Mouse (Mus musculus) cerebellum, postnatal 36 days (tissue): ENCODE measurements around the gene Thrb.

Experiments
- DNase-seq, 2 experiments: peaks; one replicate each; pipeline ENCODE4 v3.0.0; 2021 to 2022; ENCODE audit warnings: mixed read lengths in 2 of 2

Thrb gene

GRCm38 (mm10) chr14:17719494-17719893, 59.4 kb downstream of the Thrb start:
- no peak for DNase-seq

DNA sequence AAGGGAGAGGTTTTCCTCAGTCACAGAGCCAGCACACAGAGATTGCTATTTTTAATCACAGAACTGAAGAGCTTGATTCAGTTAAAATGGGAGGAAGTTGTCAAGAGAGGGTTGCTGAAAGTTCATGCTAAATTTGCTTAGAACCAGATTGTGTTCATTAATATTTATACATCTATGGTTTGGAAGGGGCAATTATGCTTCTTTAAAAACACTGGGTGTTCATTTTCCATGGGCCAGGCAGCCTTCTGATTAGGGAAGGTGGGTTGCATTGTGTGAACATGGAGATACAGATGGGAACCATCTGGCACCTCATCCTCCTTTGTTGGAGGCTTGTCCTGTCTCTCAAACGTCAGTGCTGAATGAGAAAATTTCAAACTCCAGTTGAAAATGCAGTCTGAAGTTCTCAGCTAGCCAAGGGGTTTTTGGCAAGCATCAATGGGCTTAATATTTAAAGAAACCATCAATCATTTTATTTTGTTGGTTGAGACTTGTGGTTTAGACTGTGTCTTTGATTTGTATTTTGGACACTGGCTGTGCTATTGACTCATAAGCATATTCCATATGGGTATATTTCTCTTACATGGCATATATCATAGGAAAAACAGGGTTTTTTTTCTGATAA, 62.9 kb downstream of the Thrb start:
- DNase-seq, result no peak

GRCm38 (mm10) chr14:17724577-17724976, 64.5 kb downstream of the Thrb start:
- DNase-seq, result no peak

DNA sequence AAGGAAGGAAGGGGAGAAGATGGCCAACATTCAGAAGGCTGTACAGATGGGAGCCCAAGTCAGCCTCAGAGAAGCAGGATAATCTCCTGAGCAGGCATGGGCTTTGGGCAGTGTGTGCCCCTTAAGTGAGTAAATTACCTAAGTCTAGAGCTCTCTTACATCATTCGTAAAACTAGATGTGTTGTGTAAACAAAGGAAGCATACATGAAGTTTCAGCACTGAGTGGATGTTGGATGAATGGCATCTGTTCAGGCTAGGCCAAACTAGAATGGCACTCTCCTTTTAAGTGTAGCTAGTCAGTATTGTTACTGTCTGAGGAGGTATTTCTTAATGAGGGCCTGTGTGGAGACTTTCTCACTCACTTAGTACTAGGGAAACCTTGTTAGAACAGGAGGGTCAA, 66.8 kb downstream of the Thrb start:
- DNase-seq, result no peak

DNA sequence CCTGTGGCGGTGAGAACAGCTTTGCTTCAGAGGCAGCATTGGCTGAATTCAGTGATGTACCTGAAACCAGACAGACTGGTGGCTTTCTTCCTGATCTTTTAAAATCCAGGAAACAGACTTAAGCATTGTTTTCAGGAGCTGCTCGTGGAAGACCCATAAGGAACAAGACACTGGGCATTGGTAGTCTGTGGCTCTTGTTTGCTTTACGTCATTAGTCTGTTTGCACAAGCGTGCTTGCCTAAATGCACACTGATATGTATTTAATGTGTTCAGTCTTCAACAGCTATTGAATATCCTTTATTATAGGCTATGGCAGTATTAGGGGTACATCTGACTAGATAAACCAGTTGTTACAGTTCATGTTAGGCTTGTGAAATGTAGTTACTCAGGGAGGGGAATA, 67.8 kb downstream of the Thrb start:
- DNase-seq, result no peak

DNA sequence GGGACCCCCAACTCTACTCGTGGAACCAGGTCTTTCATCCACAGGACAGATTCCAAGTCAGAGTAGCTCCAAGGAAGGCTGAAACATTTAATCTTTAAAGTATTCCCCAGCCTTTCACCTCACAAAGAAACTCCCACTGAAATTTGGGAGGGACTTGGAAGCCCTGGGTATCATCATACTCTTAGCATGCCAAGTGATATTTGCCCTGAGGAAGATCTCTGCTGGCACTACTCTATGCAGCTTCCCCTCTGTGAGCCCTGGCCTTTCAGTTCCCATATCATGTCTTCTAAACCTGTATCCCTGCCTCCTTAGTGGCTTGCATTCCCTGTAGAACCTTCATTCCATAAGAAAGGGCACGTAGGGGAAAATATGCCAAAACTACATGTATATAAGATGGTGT, 68.8 kb downstream of the Thrb start:
- no peak for DNase-seq

DNA sequence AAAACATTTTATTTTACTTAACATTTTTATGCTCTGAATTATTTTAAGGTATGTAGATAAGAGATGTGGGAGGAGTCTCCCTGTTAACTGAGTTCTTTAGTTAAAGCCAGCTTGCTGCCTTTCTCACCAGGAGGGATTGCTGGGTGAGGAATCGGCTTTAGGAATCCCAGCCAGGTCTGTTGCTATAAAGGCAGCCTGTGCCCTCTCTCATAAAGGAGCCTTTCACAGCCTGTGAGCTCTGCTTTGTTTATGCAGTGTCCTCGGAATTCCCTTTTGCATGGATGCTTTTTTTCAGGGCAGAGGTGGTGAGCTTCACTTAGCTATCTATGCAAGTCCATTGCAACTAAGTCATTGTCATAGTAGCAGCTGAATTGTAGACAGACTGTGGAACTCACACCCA, 71.0 kb downstream of the Thrb start:
- DNase-seq, result no peak

- DNase-seq, result no peak
These were observed 73.2 kb downstream of the Thrb start for GRCm38 (mm10) chr14:17733077-17733778.

- no peak for DNase-seq
These were observed 73.7 kb downstream of the Thrb start for GRCm38 (mm10) chr14:17733779-17734137.

DNA sequence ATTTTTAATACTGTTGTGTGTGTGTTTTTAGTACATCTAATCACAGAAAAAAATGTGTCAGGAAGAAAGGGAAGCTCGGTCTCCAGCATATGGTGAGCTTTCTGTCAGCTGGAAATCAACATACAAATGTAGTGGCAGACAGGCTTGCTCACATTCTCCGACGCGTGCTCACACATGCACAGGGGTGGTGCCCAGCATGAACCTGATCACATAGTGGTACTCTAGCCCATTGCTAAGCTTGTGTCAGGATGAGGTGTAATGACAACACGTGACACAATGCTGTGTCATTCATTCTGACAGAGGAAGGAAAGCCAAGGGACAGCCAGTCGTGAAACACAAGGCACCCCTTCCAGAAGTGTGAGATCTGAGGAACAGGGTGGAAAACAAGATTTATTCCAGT, 75.4 kb downstream of the Thrb start:
- DNase-seq, result no peak

DNA sequence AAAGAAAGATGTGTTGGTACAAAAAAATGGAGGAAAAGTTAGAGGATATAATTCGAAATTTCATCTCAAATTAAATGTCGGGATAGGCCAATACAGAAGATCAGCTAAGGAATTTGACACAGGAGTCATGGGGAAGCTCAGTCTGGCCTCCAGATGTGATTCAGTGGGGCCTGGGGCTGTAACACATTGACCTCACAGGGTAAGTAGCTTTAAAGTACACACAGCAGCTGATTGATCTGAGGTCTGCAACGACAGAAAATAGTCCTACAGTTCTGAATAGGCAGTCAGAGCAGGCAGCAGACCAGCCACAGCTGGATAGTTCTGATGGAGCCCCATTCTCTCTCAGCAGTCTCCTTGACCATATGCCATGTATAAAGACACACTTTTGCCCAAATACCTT, 80.8 kb downstream of the Thrb start:
- DNase-seq, result no peak

GRCm38 (mm10) chr14:17742264-17742663, 82.2 kb downstream of the Thrb start:
- DNase-seq, result no peak

DNA sequence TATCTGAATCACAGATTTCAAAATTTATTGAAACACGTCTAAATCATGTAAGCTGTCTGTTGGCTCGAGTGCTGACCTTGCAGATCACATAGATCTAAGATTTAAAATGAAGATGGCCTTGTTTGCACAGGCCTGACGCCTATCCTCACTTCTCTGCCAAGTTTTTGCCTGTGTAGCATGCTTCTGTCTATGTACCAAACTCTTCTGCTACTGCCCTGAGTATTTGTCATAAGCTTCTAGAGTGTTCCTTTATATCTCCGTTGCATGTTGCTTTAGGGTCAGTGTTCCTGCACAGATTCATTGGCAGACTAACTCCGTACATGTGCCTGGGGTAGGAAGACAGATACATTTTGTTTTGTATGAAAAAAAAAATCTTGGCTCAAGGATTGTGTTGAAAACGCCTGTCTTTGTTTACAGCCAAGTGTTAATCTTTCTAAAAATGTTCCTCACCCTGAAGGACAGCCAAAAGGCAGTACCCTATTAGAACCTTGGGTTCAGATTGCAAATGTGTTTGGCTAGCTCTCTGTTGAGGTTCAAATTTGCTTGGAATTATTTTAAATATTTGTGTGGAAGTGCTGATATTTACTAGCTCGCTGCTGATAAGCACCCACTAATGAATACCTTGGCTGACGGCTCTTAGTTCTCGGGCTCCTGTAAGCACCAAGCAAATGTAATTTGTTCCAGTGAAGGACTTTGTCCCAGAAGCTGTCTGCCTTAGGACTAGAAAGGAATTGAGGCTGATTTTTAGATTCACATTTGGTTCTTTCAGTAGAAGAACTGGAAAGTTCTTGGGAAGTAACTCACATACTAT, 83.0 kb downstream of the Thrb start:
- DNase-seq, result no peak

- DNase-seq, result no peak
These were observed 83.7 kb downstream of the Thrb start for GRCm38 (mm10) chr14:17743713-17744158.

- no peak for DNase-seq
These were observed 87.9 kb downstream of the Thrb start for GRCm38 (mm10) chr14:17747922-17748321.

DNA sequence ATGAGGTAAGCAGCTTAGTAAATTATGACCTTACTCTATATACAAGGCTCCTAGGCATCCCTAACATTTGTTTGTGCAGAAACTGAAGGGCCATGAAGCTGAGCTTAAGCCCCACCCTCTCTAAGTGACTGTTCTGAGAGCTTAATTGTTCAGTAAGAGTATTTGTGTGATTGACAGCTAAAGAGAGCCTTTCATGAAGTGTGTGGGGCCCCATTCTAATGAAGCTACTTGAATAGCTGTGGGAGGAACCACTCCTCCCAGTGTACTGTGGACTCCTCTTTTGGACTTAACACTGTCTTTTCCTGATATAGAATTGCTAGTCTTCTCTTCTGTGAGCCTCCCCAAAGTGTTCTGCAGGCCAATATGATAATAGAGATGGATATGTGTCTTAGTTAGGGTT, 88.9 kb downstream of the Thrb start:
- no peak for DNase-seq

GRCm38 (mm10) chr14:17751911-17752310, 91.8 kb downstream of the Thrb start:
- DNase-seq, result no peak

DNA sequence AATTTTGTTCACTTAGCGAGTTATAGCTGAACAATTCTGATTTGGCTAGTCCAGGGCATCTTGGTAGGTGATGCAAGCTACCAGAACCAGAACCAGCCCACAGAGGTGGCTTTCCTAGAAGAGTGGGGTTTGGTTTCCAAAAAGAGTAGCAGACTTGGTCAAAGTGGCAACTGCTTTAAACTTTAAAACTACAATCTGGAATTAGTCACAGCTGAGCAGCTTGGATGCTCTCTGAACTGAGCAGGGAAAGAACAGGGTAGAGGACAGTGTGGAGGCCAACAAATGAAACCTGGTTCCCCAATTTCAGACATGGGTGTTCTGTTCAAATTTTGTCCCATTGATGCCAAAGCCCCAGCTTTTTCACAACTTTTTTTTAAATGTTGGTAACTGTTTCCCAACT, 93.4 kb downstream of the Thrb start:
- no peak for DNase-seq

GRCm38 (mm10) chr14:17756732-17757131, 96.7 kb downstream of the Thrb start:
- DNase-seq, result no peak

GRCm38 (mm10) chr14:17767987-17768386, 107.9 kb downstream of the Thrb start:
- DNase-seq, result no peak

GRCm38 (mm10) chr14:17774404-17774803, 114.3 kb downstream of the Thrb start:
- no peak for DNase-seq

DNA sequence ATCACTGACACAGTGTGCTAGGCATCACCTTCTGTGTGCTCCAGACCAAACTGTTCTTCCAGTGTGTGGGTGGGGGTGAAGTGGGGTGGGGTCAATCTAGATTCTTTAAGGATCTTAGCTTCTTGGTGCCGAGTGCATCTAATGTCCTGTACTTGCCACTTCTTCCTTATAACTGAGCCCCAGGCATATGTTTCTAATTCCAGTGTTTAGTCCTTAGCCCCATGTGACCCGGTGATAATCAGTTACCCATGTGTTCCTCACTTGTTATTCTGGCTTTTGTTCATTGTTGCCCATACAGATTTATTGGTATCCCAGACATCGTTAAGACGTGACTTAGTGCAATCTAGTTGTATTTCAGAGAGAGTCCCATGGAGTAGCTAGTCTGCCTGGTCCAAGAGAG, 121.9 kb downstream of the Thrb start:
- DNase-seq, result no peak

DNA sequence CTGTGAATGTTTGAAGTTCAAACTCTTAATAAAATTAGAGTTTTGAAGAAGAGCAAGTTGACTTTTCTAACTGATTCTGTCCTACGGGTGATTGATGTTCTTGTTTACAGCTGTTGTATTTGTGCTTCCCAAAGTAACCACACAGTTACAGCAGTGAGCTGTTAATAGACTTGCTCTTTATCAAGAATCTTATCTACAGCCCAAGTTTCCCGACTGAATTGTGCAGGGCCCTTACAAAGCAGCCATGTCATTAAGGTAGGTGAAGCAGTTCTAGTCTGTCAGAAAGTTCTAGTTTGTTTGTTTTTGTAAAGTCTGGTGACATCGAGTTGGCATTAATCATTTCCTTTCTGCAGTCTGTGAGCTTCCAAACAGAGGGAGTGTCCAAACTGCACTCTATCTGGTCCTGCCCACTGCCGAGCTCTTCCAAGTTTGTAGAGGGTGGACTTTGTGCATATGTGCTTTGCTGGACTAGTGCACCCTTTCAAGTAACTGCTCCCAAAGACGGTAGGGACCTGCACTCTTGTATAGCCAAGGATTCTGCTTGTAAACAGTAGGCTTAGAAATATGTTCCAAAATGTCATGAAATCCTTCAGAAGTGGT, 124.2 kb downstream of the Thrb start:
- no peak for DNase-seq

GRCm38 (mm10) chr14:17785370-17785769, 125.3 kb downstream of the Thrb start:
- no peak for DNase-seq
